Mouse (Mus musculus) gastrocnemius, adult 18-20 months (tissue): Measurements from ENCODE around the gene Saa3. TPM values are rescaled to one million over a fixed set of nuclear protein-coding genes. Genes with fewer than 3 reads are reported as not detected.
"Not testable (repeated sequence)": the region's sequence is repeated elsewhere in the genome, so short reads cannot be mapped to it uniquely, and the experiment has no call there.

Source experiments
- DNase-seq: peaks from one replicate; pipeline ENCODE4 v3.0.0; 2021; ENCODE audit warnings: low spot score
- long read RNA-seq, 2 experiments: library from polyadenylated mRNA; stranded (forward); transcript quantifications; one replicate each; pipeline ENCODE4 v2.0.0; 2021
- total RNA-seq, 2 experiments: library from RNA; stranded (reverse); gene quantifications; 2 replicates each; pipeline ENCODE4 v1.2.3; 2021

Saa3 gene
- not detected for total RNA-seq
- long read RNA-seq, experiment 1: 0 reads
- long read RNA-seq, experiment 2: 0 reads

DNA sequence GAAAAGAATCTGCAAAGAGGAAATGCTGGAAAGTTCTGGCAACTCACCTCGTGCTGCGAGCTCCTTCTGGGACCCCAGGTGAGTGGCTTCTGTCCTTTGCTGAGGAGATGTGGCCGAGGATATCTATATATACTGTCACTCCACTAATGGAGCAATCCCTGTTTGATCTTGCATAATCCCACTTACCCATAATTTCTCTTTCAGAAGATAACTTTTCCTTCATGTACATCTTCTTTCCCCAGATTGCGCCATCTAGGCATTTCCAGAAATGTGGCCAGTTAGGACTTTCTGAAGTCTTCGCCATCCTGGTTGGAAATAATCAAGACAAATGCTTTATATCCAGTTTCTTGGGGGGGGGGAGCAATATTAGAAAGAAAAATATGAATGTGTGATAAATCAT is at the start of gene Saa3:
TSS of gene Saa3 (minus strand) at position 101 of the 400 bp plus-strand sequence.
- DNase-seq: no peak

DNA sequence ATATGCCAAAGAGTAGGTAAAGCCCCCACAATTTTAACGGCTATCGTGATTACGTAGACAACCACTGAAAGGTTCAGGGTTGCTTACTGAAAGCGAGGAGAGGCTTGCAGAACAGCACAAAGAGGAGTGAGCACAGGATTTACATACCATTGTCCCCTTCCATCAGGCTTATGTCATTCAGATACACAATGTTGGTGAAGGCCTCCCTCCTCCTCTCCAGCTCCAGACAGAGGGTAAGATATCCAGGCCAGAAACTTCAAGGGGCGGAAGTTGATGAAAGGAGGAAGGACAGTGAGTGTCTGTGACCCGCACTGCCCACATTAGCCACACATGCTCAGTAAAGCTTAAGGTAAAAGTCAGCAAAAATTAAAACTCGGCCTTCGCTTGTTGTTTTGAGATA is 49.2 kb upstream of the Saa3 start:
- no peak for DNase-seq

- no peak for DNase-seq
Observed at GRCm38 (mm10) chr7:46762601-46763000, 47.1 kb upstream of the Saa3 start.

- no peak for DNase-seq
Observed at GRCm38 (mm10) chr7:46761049-46761795, 45.7 kb upstream of the Saa3 start.

DNA sequence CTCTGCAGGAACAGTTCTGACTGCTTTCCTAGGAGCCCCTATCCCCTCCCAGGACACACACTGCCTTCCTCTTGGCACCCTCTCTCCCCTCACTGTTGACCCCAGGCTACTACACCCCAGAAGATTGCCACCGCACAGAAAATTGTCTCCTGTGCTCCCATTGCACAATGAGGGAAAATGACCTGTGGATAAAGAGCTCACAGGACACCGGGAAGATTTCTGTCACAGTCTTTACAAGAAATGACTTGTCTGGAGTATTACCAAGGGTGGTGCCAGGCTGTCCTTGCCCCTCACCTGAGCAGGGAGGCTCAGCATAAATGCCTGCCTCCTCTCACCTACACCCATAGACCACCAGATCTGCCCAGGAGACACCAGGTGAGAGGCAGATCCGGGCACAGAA is 36.0 kb upstream of the Saa3 start, which contains the start of gene Saa2:
TSS of gene Saa2 (plus strand) at position 301 of the 400 bp plus-strand sequence.
- no peak for DNase-seq

DNA sequence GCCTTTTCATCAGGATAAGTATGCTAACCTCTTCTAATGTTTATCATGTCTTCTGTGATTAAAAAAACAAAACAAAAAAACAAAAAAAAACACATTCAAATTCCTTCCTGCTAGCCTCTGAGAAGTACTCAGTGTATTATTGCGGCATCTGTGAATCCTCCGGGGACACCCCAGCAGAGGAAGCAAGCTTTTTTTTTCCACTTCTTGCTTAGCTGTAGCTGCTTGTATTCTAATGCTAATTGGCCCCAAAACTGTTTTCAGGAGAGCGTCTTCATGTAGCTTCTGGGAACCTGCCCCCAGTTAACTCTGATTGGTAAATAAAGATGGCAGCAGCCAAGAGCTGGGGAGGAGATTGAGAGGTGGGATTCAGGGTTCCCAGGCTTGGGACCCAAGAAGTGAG is 33.0 kb upstream of the Saa3 start:
- DNase-seq: peak; percentile 50

GRCm38 (mm10) chr7:46746381-46746780 is 30.9 kb upstream of the Saa3 start:
- peak; percentile 63 for DNase-seq

DNA sequence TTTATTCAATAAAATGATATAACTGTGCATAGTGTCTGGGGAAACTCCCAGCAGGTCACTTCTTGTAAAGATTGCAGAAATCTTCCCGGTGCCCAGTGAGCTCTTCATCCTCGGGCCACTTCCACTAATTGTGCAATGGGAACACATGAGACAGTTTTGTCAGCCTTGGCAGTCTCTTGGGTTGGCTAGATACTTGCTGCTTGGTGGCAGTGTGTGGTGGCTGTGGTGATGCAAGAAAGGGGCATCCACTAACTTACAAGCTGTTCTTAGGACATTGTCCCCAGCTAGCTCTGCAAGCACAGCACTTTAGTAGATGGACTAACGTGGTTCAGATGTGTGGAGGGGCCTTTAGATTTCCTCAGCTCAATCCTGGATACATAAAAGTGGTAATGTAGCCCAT is 30.3 kb upstream of the Saa3 start:
- peak; percentile 18 for DNase-seq

DNA sequence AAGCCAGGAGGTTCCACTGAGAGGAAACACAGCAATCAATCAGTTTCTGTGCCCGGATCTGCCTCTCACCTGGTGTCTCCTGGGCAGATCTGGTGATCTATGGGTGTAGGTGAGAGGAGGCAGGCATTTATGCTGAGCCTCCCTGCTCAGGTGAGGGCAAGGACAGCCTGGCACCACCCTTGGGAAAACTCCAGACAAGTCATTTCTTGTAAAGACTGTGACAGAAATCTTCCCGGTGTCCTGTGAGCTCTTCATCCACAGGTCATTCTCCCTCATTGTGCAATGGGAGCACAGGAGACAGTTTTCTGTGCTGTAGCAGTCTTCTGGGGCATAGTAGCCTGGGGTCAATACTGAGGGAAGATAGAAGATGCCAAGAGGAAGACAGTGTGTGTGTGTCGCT is 27.4 kb upstream of the Saa3 start, which contains the start of gene Saa1:
TSS of gene Saa1 (minus strand) at position 101 of the 400 bp plus-strand sequence.
- DNase-seq: not testable (repeated sequence)

DNA sequence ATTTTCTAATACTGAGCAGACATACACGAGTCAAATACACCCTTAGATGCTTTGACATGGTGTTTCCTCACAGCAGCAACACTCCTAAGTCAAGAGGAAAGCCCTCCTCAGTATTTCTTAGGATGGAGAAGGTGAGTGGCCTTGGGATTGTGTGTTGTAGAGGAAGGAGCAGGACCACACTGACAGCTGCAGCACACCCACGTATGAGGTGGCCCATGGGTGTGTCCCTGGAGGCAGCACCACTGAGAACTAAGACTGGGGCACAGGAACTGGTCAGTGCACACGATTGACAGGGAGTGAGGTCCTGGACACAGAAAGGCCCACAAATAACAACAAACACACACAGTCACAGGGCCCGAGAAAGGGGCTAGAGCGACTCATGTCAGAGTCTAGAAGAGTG is 24.5 kb upstream of the Saa3 start:
- not testable (repeated sequence) for DNase-seq

DNA sequence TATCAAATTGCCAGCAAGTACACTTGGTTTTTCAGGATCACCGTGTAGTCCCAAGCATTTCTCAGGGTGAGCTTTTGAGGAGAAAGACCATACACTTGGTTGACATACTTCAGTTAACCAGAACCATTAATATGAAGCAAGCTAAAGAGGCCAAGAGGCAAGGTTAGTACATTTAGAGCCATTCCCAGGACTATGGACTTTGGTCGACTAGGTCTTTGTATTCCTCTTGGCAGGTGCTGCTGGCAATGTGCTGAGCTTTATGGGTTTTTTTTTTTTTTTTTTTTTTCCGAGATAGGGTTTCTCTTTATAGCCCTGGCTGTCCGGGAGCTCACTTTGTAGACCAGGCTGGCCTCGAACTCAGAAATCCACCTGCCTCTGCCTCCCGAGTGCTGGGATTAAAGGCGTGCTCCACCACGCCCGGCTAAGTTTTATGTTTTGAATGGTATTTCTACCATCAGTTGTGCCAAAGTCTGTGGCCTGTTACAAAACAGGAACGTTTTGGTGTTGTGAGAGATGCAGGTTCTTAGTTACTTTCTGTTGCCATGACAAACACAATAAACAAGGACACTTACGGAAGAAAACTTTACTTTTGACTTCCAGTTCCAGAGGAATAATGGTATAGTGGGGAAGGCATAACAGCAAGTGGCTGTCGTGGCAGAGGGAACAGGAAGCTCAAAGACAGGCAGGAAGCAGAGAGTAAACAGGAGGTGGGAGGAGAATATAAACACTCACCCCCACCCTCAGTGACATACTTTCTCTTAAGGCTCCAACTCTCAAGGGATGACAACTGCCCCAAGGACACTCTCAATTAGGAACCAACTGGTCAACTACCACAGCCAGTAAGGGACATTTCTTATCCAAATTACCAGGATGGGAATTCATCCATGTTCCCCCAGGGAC is 23.3 kb upstream of the Saa3 start:
- DNase-seq: no peak

DNA sequence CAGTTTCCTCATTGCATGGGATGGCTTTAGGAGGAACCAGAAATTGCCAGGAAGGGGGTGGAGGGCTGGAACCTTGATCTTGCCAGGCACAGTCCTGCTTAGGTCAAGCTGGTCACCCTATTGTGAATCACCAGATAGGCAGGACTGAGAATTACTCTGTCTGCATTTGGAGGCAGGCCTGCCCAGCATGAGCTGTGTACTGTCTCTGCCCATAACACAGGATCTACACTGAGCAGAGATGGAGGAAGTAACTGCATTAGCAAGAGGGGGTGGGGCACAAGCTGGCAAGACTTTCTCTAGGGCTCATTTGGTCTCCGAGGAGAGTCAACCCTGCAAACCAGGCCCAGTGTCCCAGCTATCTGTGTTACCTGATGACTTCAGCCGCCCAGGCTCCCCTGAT is 19.5 kb upstream of the Saa3 start:
- DNase-seq: no peak

- DNase-seq: no peak
Observed at GRCm38 (mm10) chr7:46732458-46732857, 17.0 kb upstream of the Saa3 start, which contains the start of gene Saa4. Saa4 (minus strand) TSS chr7:46732603.

GRCm38 (mm10) chr7:46727584-46727983 is 12.1 kb upstream of the Saa3 start:
- no peak for DNase-seq

GRCm38 (mm10) chr7:46724396-46724795 is 8.9 kb upstream of the Saa3 start:
- DNase-seq: no peak

- no peak for DNase-seq
Observed at GRCm38 (mm10) chr7:46723849-46724248, 8.3 kb upstream of the Saa3 start.

GRCm38 (mm10) chr7:46723354-46723753 is 7.9 kb upstream of the Saa3 start:
- no peak for DNase-seq

DNA sequence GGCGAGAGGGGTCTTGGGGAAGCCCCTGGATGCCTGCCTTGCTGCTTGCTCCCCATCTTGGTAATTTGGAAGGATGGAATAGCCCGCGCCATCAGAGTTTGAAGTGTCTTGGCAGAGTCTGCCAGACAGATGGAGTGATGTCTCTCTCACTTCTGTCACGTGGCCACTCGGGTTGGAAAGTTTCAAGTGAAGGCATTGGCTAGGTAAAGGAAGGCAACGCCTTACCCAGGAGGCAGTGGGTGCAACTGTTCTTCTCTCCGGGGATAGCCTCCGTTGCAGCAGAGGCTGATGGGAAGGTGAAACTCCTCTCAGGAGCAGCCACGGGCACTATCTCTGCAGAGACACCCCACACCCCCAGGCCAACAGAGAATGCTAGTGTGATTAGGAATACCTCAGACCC is 5.0 kb upstream of the Saa3 start:
- no peak for DNase-seq

- DNase-seq: peak; percentile 88
Observed at GRCm38 (mm10) chr7:46719526-46719925, 4.0 kb upstream of the Saa3 start.

DNA sequence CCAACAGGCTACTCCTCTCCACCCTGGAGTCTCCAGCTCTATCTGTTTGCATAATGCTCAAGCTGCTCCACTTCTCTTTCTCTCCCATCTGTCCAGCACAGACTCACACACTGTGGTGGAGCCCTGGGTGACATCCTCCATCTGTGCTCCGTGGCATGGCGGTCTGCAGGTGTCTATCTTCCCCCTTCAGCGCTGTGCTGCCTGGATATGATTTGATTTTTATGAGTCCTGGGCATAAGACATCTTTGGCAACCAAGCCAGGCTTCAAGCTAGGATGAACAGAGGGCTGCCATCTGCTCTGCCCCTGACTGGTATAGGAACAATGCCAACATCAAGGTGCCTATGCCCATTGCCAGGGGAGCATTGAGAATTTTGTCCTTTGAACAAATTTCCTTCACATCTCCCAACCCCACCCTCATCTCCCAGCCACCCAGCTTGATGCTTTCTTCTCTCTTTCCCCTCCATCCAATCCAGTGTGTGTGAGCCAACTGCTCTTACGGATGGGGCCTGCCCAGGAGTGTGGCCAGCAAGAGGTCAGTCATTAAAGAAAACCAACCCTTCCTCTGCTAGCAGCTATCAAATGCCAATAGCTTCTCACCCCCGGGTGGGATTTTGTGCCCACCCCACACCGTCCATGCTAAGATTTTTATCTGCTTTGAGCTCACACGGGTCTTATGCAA is 3.2 kb upstream of the Saa3 start:
- DNase-seq: no peak

GRCm38 (mm10) chr7:46716897-46717296 is 1.4 kb upstream of the Saa3 start:
- peak; percentile 38 for DNase-seq

GRCm38 (mm10) chr7:46714518-46714917 is 982 bp downstream of the Saa3 start:
- DNase-seq: peak; percentile 67
